Mouse (Mus musculus) c-Kit-negative CD71-positive TER-119-positive erythroid progenitor cells, embryonic 14.5 days (primary cell): ENCODE results near the gene Gm17079.
"Not testable (repeated sequence)": the region's sequence is repeated elsewhere in the genome, so short reads cannot be mapped to it uniquely, and the experiment has no call there.

Source experiments
- DNase-seq: peaks from one replicate; pipeline ENCODE4 v3.0.0-alpha.2; 2013; ENCODE audit warnings: low read depth, low spot score

Gene Gm17079

DNA sequence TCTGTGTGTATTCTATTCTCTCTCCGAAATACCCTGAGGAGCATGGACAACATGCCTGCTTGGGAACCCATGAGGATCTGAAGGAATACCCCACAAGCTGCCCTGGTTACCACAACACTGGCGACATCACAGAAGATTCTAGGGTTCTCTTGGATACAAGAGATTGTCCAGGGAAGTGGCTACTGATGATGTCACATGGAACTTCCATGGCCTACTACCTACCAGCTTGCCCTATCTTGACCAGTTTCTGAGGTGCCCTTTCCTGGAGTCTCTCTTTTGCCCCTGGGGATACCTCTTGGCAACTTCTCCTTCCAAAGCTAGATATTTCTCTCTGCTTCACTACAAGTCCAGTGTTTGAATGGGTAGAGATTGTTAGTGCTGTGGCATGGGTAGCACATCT is at the start of gene Gm17079:
Gm17079 (minus strand) TSS at position 101 of the 400 bp plus-strand sequence.
- DNase-seq: not testable (repeated sequence)

DNA sequence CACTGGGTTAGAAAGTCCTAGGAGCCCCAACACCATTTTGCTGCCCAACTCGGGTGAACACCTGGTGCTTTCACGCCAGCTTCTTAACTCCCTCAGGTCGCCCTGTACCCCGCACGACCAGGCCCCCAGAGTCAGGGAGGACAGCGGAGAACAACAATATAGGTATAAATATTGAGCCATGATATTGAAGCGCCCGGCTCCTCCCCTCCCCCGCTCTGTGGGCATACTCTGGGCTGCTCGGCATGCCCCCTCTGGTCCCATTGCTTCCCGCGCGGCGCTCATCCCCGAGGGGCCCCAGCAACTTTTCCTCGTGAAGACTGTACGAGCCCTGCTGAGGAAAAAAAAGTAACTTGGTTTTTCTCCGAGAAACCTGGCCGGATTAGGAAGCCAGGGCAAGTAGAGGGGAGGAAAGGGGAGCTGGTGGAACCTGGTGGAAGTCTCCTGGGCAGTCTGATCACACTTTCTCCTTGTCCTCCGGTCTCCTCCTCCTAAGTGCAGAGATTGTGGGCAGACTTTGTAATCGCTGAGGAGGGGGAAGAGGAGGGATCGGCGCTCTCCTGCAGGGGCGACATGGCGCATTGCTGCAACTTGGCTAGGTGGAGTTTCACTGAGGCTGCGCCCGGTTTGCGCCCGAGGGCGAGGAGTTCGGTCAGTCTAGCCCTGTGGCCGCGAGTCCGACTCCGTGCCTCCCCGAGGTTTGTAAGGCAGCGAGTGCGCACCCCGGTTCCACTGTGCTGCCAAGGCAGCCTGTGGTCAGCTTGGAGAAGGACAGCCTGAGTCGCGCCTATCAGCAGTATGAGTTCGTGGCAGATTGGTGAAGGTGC is 45.3 kb upstream of the Gm17079 start:
- no peak for DNase-seq

DNA sequence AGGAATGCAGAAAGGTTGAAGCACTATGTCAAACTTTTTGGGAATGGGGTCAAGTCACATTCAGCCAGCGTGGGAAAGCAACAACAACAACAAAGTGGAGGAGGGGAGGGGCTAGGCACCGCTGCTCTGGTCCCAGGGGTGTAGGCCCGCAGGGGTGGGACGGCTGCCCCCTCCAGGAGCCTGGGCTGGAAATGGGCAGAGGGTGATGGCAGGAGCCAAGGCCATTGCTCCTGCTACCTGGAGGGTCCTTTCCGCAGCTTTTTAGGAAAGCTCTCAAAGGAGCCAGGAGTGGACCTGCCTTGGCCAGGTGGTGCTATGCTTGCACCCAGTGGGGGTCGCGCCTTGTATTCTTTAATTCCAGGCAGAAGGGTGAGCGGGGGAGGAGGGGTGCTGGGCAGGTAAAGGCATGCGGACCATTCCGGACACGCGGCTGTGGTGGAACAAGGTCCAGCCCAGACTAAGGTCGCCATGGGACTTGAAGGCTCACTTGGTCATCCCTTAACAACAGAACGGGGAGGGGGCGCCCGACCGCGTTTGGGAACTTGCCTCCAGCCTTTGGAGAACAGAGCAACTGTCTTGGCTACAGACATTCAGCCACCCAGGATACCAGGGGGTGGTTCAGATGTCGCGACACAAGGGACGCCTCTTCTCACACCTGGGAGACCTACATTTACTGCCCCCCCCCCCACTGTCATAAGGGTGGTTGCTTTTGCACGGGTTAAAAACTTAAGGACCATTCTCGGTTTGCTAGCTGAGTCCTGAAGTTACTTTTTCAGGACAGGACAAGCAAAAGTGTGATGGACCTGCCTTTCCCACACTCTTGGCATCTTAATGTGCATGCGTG is 44.1 kb upstream of the Gm17079 start:
- DNase-seq: no peak

DNA sequence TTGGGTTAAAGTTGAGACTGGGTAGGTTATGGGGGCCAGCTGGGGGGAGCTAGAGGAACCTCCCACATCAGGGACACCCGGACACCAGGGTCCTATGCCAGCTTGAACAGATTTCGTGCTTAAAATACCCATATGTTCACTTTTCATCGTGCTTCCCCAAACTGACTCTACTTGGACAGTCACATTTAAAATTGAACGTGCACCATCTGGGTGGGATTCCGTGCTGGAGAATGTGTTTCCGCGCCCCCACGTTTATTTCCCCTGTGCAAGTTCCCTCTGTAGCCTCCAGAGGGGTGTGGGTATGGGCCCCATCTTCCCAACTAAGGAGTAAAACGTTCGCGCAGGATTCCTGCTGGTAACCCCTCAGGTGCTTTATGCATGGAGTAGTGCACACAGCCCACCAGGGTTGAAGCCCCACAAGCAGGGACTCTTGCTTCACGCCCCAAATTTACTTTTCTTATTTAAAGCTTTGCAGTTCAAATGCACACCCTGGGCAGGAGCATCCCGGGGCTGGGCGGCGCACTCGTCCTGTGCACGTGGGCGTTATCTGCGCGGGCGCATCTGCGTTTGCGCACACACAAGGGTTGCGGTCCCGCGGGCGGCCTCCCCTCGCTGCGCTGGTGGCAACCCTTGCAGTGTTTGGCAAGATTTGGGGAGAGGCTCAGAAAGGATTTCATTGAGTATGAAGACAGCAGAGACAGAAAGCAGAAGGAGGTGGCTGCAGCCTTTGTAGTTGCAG is 43.3 kb upstream of the Gm17079 start:
- DNase-seq: no peak

DNA sequence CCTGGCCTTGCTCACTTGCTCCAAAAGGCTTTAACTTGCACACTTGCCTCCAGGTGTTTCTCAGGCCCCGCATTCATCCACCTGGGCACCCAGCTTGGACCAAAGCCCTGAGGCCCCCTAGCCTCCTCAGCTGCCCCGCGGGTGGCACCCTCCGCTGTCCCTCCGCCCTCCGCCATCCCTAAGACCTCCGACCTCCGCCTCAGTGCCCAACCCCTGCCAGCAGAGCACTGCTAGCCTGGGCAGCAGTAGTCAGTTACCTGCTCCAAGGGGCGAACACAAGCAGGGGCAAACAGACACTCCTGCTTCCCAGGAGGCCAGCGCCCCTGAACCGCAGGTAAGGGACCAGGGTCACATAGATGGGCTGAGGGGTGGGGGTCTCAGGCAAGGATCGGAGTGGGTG is 42.7 kb upstream of the Gm17079 start:
- no peak for DNase-seq

DNA sequence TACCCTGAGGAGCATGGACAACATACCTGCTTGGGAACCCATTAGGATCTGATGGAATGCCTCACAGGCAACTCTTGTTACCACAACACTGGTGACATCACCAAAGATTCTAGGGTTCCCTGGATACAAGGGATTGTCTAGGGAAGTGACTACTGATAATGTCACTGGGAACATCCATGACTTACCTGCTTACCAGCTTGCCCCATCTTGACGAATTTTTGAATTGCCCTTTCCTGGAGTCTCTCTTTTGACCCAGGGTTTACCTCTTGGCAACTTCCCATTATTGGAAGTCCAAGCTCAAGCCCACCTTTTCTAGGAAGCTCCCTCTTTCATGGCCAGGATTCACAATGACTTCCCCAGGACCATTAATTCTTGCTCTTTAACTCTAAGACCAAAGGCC is 21.8 kb upstream of the Gm17079 start, which contains the start of gene Gm5800:
Gm5800 (minus strand) TSS at position 101 of the 400 bp plus-strand sequence.
- no peak for DNase-seq

DNA sequence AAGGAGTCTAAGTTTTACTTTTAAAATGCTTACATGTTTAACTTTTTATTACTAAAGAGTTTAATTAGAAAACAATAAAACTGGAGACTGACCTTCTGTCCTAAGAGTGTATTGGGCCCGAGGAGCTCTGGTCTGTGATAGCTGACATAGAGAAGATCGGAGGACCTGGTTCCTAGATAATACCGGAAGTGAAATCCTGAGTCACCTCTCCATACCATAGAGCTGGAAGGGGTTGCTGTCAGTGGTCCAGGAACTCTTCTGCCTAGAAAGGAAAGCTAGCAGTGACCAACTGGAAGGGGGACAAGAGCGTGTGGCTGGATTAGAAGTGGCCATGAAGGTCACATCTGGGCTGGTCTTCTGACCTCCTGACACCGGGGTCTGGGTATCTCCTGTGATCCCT is 18.0 kb downstream of the Gm17079 start:
- DNase-seq: no peak
